Mouse (Mus musculus): Measurements from ENCODE around the gene Lyl1. TPM values are rescaled to one million over a fixed set of nuclear protein-coding genes. Genes with fewer than 3 reads are reported as not detected.

Lyl1 gene
- polyA plus RNA-seq, 1 experiment from 2014 or later = 48.7 TPM

- H3K4me3 ChIP-seq (ENCODE audit: inconsistent target) = no peak overlapping the region
Observed at GRCm38 (mm10) chr8:84731371-84732177, 30.3 kb downstream of the Lyl1 start.

GRCm38 (mm10) chr8:84732545-84732944 is 31.3 kb downstream of the Lyl1 start:
- H3K4me3 ChIP-seq (ENCODE audit: inconsistent target) = no peak overlapping the region
- no peak overlapping the region for H3K27ac ChIP-seq
- H3K36me3 ChIP-seq (ENCODE audit: inconsistent target) = no peaks in the 10 kb centered on the region
- no peaks in the 10 kb centered on the region for H3K79me2 ChIP-seq (ENCODE audit: inconsistent target)
- 72% methylated on average over 5 of the region's 5 CpGs for WGBS (ENCODE audit: missing documents)

More at GRCm38 (mm10) chr8:84731371-84732177, 30.3 kb downstream of the Lyl1 start:
- no peak overlapping the region for H3K27ac ChIP-seq
- no peaks in the 10 kb centered on the region for H3K79me2 ChIP-seq (ENCODE audit: inconsistent target)
- H3K36me3 ChIP-seq (ENCODE audit: inconsistent target) = no peaks in the 10 kb centered on the region
- 77% methylated on average over 9 of the region's 11 CpGs for WGBS (ENCODE audit: missing documents)

- H3K79me2 ChIP-seq (ENCODE audit: inconsistent target) = no peaks in the 10 kb centered on the region
- no peaks in the 10 kb centered on the region for H3K36me3 ChIP-seq (ENCODE audit: inconsistent target)
- 90% methylated on average over 6 of the region's 6 CpGs for WGBS (ENCODE audit: missing documents)
- no peak overlapping the region for H3K4me3 ChIP-seq (ENCODE audit: inconsistent target)
- H3K27ac ChIP-seq = no peak overlapping the region
Observed at GRCm38 (mm10) chr8:84732996-84733395, 31.7 kb downstream of the Lyl1 start.

- 89% methylated on average over 5 of the region's 6 CpGs for WGBS (ENCODE audit: missing documents)
- H3K27ac ChIP-seq = no peak overlapping the region
- no peak overlapping the region for H3K4me3 ChIP-seq (ENCODE audit: inconsistent target)
- H3K36me3 ChIP-seq (ENCODE audit: inconsistent target) = no peaks in the 10 kb centered on the region
- H3K79me2 ChIP-seq (ENCODE audit: inconsistent target) = no peaks in the 10 kb centered on the region
Observed at GRCm38 (mm10) chr8:84733959-84734358, 32.7 kb downstream of the Lyl1 start.

- H3K4me3 ChIP-seq (ENCODE audit: inconsistent target) = no peak overlapping the region
- WGBS (ENCODE audit: missing documents) = 100% methylated on average over 2 of the region's 2 CpGs
- no peaks in the 10 kb centered on the region for H3K79me2 ChIP-seq (ENCODE audit: inconsistent target)
- H3K27ac ChIP-seq = no peak overlapping the region
- no peaks in the 10 kb centered on the region for H3K36me3 ChIP-seq (ENCODE audit: inconsistent target)
Observed at GRCm38 (mm10) chr8:84734680-84735079, 33.4 kb downstream of the Lyl1 start.

GRCm38 (mm10) chr8:84735597-84735996 is 34.3 kb downstream of the Lyl1 start:
- no peak overlapping the region for H3K27ac ChIP-seq
- WGBS (ENCODE audit: missing documents) = 63% methylated on average over 2 of the region's 2 CpGs
- no peak overlapping the region for H3K4me3 ChIP-seq (ENCODE audit: inconsistent target)
- no peaks in the 10 kb centered on the region for H3K79me2 ChIP-seq (ENCODE audit: inconsistent target)
- no peaks in the 10 kb centered on the region for H3K36me3 ChIP-seq (ENCODE audit: inconsistent target)

GRCm38 (mm10) chr8:84736521-84736920 is 35.3 kb downstream of the Lyl1 start:
- Histone ChIP-seq H3K4me3 (ENCODE audit: inconsistent target) (no peak overlapping the region), H3K36me3 (ENCODE audit: inconsistent target) (no peaks in the 10 kb centered on the region), H3K79me2 (ENCODE audit: inconsistent target) (no peaks in the 10 kb centered on the region), H3K27ac (no peak overlapping the region)
- WGBS (ENCODE audit: missing documents) = 95% methylated on average over 4 of the region's 4 CpGs

GRCm38 (mm10) chr8:84737608-84738007 is 36.4 kb downstream of the Lyl1 start:
- WGBS (ENCODE audit: missing documents) = 3% methylated on average over 16 of the region's 16 CpGs
- no peaks in the 10 kb centered on the region for H3K79me2 ChIP-seq (ENCODE audit: inconsistent target)
- H3K36me3 ChIP-seq (ENCODE audit: inconsistent target) = no peaks in the 10 kb centered on the region
- H3K27ac ChIP-seq = no peak overlapping the region
- no peak overlapping the region for H3K4me3 ChIP-seq (ENCODE audit: inconsistent target)

GRCm38 (mm10) chr8:84738266-84738665 is 37.0 kb downstream of the Lyl1 start:
- 74% methylated on average over 7 of the region's 10 CpGs for WGBS (ENCODE audit: missing documents)
- Histone ChIP-seq H3K4me3 (ENCODE audit: inconsistent target) (no peak overlapping the region), H3K36me3 (ENCODE audit: inconsistent target) (no peaks in the 10 kb centered on the region), H3K79me2 (ENCODE audit: inconsistent target) (no peaks in the 10 kb centered on the region), H3K27ac (no peak overlapping the region)

GRCm38 (mm10) chr8:84738715-84739400 is 37.6 kb downstream of the Lyl1 start:
- WGBS (ENCODE audit: missing documents) = 92% methylated on average over 10 of the region's 10 CpGs
- H3K4me3 ChIP-seq (ENCODE audit: inconsistent target) = no peak overlapping the region
- H3K79me2 ChIP-seq (ENCODE audit: inconsistent target) = no peaks in the 10 kb centered on the region
- no peak overlapping the region for H3K27ac ChIP-seq
- H3K36me3 ChIP-seq (ENCODE audit: inconsistent target) = no peaks in the 10 kb centered on the region

- H3K36me3 ChIP-seq (ENCODE audit: inconsistent target) = no peaks in the 10 kb centered on the region
- 36% methylated on average over 1 of the region's 1 CpGs for WGBS (ENCODE audit: missing documents)
- H3K4me3 ChIP-seq (ENCODE audit: inconsistent target) = no peak overlapping the region
- H3K27ac ChIP-seq = no peak overlapping the region
- H3K79me2 ChIP-seq (ENCODE audit: inconsistent target) = no peaks in the 10 kb centered on the region
Observed at GRCm38 (mm10) chr8:84739401-84739742, 38.1 kb downstream of the Lyl1 start.

GRCm38 (mm10) chr8:84740895-84741843 is 39.9 kb downstream of the Lyl1 start:
- 88% methylated on average over 13 of the region's 13 CpGs for WGBS (ENCODE audit: missing documents)
- Histone ChIP-seq H3K36me3 (ENCODE audit: inconsistent target) (no peaks in the 10 kb centered on the region), H3K27ac (no peak overlapping the region), H3K4me3 (ENCODE audit: inconsistent target) (no peak overlapping the region), H3K79me2 (ENCODE audit: inconsistent target) (no peaks in the 10 kb centered on the region)

GRCm38 (mm10) chr8:84742171-84743053 is 41.2 kb downstream of the Lyl1 start:
- H3K36me3 ChIP-seq (ENCODE audit: inconsistent target) = no peaks in the 10 kb centered on the region
- 94% methylated on average over 30 of the region's 32 CpGs for WGBS (ENCODE audit: missing documents)
- H3K27ac ChIP-seq = no peak overlapping the region
- H3K79me2 ChIP-seq (ENCODE audit: inconsistent target) = no peaks in the 10 kb centered on the region
- H3K4me3 ChIP-seq (ENCODE audit: inconsistent target) = no peak overlapping the region

- Histone ChIP-seq H3K79me2 (ENCODE audit: inconsistent target) (no peaks in the 10 kb centered on the region), H3K36me3 (ENCODE audit: inconsistent target) (no peaks in the 10 kb centered on the region), H3K27ac (no peak overlapping the region), H3K4me3 (ENCODE audit: inconsistent target) (no peak overlapping the region)
- WGBS (ENCODE audit: missing documents) = 89% methylated on average over 10 of the region's 10 CpGs
Observed at GRCm38 (mm10) chr8:84743054-84743415, 41.8 kb downstream of the Lyl1 start.

All from macrophage (primary cell).